Mouse (Mus musculus): ENCODE measurements around the gene Pgrmc2. TPM values are rescaled to one million over a fixed set of nuclear protein-coding genes. Genes with fewer than 3 reads are reported as not detected.

The Pgrmc2 gene
- polyA plus RNA-seq, 1 experiment from 2014 or later = 28.9 TPM

DNA sequence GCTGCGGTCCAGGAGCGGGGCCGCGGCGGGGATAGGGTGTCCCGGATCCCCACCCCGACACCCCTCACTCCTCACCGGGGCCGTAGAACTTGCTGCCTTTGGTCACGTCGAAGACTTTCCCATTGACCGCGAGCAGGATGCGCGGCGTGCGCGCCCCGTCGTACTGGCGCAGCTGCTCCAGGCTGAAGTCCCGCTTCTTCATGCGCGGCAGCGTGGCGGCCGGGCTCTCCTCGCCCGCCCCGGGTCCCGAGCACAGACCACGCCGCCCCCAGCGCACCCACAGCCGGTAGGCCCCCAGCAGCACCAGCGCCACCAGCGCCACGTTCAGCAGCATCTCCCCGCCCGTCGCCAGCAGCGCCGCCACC, 344 bp downstream of the Pgrmc2 start:
- peak overlapping the region; percentile 89 for H3K4me3 ChIP-seq (ENCODE audit: low read depth, low read length)
- no peak overlapping the region for H3K27ac ChIP-seq (ENCODE audit: low read depth, low read length)
- H3K4me1 ChIP-seq (replicated peaks; ENCODE audit: control insufficient read depth, insufficient read depth, low read length) = no peaks in the 10 kb centered on the region; the same call in 1 of the 2 replicates
- H3K9ac ChIP-seq (ENCODE audit: low read length) = peak overlapping the region; percentile 79
- H3K9me3 ChIP-seq (ENCODE audit: control insufficient read depth, low read length) = no peaks in the 10 kb centered on the region
- ATAC-seq (replicated peaks; ENCODE audit: low FRiP score) = peak; percentile 63
- no peaks in the 10 kb centered on the region for H3K27me3 ChIP-seq (ENCODE audit: control insufficient read depth, insufficient read depth, low read length)
- peak overlapping the region; percentile 78 for H3K4me2 ChIP-seq (ENCODE audit: low read depth, low read length, severe bottlenecking)
- 0% methylated on average over 42 of the region's 43 CpGs for WGBS
- no peak for DNase-seq (ENCODE audit: low spot score)
- H3K36me3 ChIP-seq (ENCODE audit: control insufficient read depth, insufficient read depth, low read length) = no peaks in the 10 kb centered on the region

DNA sequence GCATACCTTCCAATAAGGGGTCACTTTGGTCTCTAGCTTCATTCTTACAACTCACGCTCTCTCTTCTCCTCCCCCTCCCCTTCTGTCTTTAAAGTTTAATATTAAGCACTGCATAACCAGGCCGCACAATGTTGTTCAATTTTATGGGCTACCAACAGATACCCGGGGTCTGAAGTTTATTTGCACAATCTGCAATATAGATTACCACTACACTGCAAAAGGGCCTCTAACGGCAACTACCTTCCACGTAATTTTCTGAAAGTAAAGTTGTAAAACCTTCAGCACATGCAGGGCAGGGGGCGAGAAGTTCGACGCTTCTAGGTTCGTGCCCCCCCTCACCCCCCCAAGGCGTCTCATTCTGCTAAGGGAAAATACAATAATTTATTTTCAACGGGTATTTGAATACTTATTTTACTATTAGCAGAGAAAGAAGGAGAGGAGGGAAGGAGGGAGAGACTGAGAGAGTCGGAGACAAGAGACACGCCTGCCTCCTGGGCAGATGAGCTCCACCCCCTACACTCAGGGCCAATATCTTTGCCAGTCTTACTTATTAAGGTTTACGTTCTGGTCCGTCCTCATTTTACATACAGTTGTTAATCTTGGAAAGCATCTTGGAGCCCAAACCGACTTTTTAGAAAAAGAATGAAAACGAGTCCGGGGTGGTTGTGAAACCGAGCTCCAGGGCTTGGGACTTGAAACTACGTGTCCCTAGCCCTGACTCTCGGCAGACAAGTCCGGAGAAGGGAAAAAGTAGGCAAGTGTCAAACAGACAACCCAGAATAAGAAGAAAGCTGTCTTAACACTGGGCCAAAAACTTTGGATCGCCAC, 1.2 kb downstream of the Pgrmc2 start:
- Histone ChIP-seq H3K36me3 (ENCODE audit: control insufficient read depth, insufficient read depth, low read length) (no peaks in the 10 kb centered on the region), H3K9ac (ENCODE audit: low read length) (peak overlapping the region; percentile 79), H3K27ac (ENCODE audit: low read depth, low read length) (no peak overlapping the region), H3K4me1 (replicated peaks; ENCODE audit: control insufficient read depth, insufficient read depth, low read length) (no peaks in the 10 kb centered on the region; the same call in 1 of the 2 replicates), H3K27me3 (ENCODE audit: control insufficient read depth, insufficient read depth, low read length) (no peaks in the 10 kb centered on the region), H3K9me3 (ENCODE audit: control insufficient read depth, low read length) (no peaks in the 10 kb centered on the region), H3K4me3 (ENCODE audit: low read depth, low read length) (peak overlapping the region; percentile 89), H3K4me2 (ENCODE audit: low read depth, low read length, severe bottlenecking) (peak overlapping the region; percentile 78)
- WGBS = 3% methylated on average over 23 of the region's 23 CpGs
- DNase-seq (ENCODE audit: low spot score) (no peak), ATAC-seq (replicated peaks; ENCODE audit: low FRiP score) (no peak)

DNA sequence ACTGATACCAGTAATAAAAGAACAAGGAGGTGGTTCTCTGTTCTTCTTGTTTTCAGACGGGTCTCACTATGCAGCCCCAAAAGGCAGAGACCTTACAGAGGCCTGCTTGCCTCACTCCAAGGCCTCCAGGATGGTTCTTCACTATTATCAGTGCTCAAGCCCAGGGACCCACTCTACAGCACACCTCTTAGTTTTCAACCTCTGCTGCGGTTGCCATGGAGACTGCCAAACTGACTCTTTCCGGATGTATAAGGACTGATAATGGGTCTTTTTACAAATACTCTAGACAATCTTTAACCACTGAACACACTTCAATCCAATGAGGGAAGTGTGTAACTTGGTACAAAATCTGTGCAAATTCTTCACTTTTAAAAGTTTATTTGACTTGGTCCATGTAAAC, 2.1 kb downstream of the Pgrmc2 start:
- no peak overlapping the region for H3K4me2 ChIP-seq (ENCODE audit: low read depth, low read length, severe bottlenecking)
- H3K4me3 ChIP-seq (ENCODE audit: low read depth, low read length) = no peak overlapping the region
- no peaks in the 10 kb centered on the region for H3K27me3 ChIP-seq (ENCODE audit: control insufficient read depth, insufficient read depth, low read length)
- H3K9me3 ChIP-seq (ENCODE audit: control insufficient read depth, low read length) = no peaks in the 10 kb centered on the region
- no peaks in the 10 kb centered on the region for H3K36me3 ChIP-seq (ENCODE audit: control insufficient read depth, insufficient read depth, low read length)
- no peak for ATAC-seq (replicated peaks; ENCODE audit: low FRiP score)
- H3K9ac ChIP-seq (ENCODE audit: low read length) = no peak overlapping the region
- no peak overlapping the region for H3K27ac ChIP-seq (ENCODE audit: low read depth, low read length)
- no peak for DNase-seq (ENCODE audit: low spot score)
- H3K4me1 ChIP-seq (replicated peaks; ENCODE audit: control insufficient read depth, insufficient read depth, low read length) = no peaks in the 10 kb centered on the region; the same call in 1 of the 2 replicates
- WGBS = 45% methylated on average over 3 of the region's 3 CpGs

DNA sequence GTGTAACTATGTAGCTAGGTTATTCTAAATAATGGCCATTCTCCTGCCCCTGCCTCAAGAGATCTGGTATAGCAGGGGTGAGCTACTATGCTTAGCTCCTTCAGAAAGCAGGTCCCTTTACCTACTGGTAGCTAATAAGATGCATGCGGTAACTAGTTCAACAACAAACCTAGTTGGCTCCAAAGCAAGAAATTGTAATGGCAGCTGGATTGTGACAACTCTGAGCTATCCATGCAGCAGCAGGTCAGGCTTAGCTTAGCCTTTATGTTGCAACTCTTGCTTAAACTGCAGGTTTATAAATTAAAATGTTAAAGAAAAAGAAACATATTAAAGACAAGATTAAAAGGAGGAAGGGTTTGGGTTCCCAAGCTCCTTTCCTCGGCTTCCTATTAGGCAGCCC, 4.2 kb downstream of the Pgrmc2 start:
- 98% methylated on average over 2 of the region's 2 CpGs for WGBS
- H3K4me1 ChIP-seq (replicated peaks; ENCODE audit: control insufficient read depth, insufficient read depth, low read length) = no peaks in the 10 kb centered on the region; the same call in 1 of the 2 replicates

DNA sequence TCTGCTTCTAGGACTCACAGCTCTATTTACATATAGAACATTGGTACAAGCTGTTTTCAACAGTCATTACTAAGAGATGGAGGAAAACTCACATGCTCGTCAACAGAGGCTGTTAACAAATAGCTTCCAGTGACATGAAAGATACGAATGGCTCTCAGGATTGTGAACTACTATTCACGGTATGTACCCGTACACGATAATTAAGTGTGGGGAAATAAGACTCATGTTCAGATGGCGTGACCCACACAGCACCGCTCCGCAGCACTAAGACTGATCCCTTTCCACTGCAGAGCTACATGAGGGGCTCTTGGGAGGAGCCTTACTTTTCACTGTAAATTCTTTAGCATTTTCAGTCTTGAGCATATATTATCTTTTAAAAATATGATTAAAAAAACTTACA, 7.5 kb downstream of the Pgrmc2 start:
- H3K36me3 ChIP-seq (ENCODE audit: control insufficient read depth, insufficient read depth, low read length) = no peaks in the 10 kb centered on the region
- H3K4me3 ChIP-seq (ENCODE audit: low read depth, low read length) = no peak overlapping the region
- no peak overlapping the region for H3K27ac ChIP-seq (ENCODE audit: low read depth, low read length)
- no peaks in the 10 kb centered on the region for H3K27me3 ChIP-seq (ENCODE audit: control insufficient read depth, insufficient read depth, low read length)
- DNase-seq (ENCODE audit: low spot score) (no peak), ATAC-seq (replicated peaks; ENCODE audit: low FRiP score) (no peak)
- no peak overlapping the region for H3K4me2 ChIP-seq (ENCODE audit: low read depth, low read length, severe bottlenecking)
- WGBS = 92% methylated on average over 8 of the region's 8 CpGs
- no peak overlapping the region for H3K9ac ChIP-seq (ENCODE audit: low read length)
- H3K4me1 ChIP-seq (replicated peaks; ENCODE audit: control insufficient read depth, insufficient read depth, low read length) = no peaks in the 10 kb centered on the region
- no peaks in the 10 kb centered on the region for H3K9me3 ChIP-seq (ENCODE audit: control insufficient read depth, low read length)

More for the DNA sequence above, 4.2 kb downstream of the Pgrmc2 start:
- H3K36me3 ChIP-seq (ENCODE audit: control insufficient read depth, insufficient read depth, low read length) = no peaks in the 10 kb centered on the region
- ATAC-seq (replicated peaks; ENCODE audit: low FRiP score) (no peak), DNase-seq (ENCODE audit: low spot score) (no peak)
- no peak overlapping the region for H3K27ac ChIP-seq (ENCODE audit: low read depth, low read length)
- H3K9me3 ChIP-seq (ENCODE audit: control insufficient read depth, low read length) = no peaks in the 10 kb centered on the region
- H3K27me3 ChIP-seq (ENCODE audit: control insufficient read depth, insufficient read depth, low read length) = no peaks in the 10 kb centered on the region
- H3K4me2 ChIP-seq (ENCODE audit: low read depth, low read length, severe bottlenecking) = no peak overlapping the region
- H3K4me3 ChIP-seq (ENCODE audit: low read depth, low read length) = no peak overlapping the region
- H3K9ac ChIP-seq (ENCODE audit: low read length) = no peak overlapping the region

DNA sequence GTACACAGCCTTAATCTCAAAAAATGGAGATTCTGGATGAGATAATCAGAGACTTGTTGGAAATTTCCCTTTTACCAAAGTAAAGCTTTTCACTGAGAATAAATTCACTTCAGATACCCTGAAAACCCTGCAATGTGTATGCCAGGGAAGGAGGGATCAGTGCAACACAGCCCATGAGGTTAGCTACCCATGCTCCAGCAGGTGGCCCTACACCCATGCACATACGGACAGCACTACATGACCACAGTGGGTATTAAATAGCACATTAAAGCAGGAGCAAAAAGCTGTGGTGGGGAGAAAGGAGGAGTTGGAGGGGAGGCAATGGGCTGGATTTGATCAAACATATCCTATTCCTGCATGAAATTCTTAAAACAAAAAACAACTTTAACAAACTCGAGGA, 12.3 kb downstream of the Pgrmc2 start:
- no peaks in the 10 kb centered on the region for H3K9me3 ChIP-seq (ENCODE audit: control insufficient read depth, low read length)
- no peak overlapping the region for H3K4me3 ChIP-seq (ENCODE audit: low read depth, low read length)
- H3K9ac ChIP-seq (ENCODE audit: low read length) = no peak overlapping the region
- DNase-seq (ENCODE audit: low spot score) (no peak), ATAC-seq (replicated peaks; ENCODE audit: low FRiP score) (no peak)
- no peaks in the 10 kb centered on the region for H3K36me3 ChIP-seq (ENCODE audit: control insufficient read depth, insufficient read depth, low read length)
- H3K27me3 ChIP-seq (ENCODE audit: control insufficient read depth, insufficient read depth, low read length) = no peaks in the 10 kb centered on the region
- H3K27ac ChIP-seq (ENCODE audit: low read depth, low read length) = no peak overlapping the region
- H3K4me2 ChIP-seq (ENCODE audit: low read depth, low read length, severe bottlenecking) = no peak overlapping the region
- H3K4me1 ChIP-seq (replicated peaks; ENCODE audit: control insufficient read depth, insufficient read depth, low read length) = no peaks in the 10 kb centered on the region
- 78% methylated on average over 2 of the region's 2 CpGs for WGBS

DNA sequence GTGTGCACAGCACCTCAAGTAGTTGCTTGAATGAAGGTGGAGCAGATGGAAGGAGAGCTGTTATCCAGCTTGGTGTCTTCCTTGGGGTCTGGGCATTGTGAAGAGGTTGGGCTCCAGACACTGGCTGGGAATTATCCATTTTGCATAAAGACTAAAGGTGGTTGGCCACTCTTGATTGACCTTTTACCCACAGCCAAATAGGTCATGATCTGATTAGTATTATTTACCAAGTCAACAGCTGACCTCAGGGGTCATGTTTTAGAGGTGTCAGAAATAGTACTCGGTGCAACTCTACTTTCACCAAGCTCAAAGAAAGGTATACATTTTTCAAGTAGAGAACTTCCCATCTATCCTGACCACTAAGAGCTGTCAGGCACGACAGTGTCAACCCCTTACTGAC, 17.5 kb downstream of the Pgrmc2 start:
- Histone ChIP-seq H3K9me3 (ENCODE audit: control insufficient read depth, low read length) (no peaks in the 10 kb centered on the region), H3K4me2 (ENCODE audit: low read depth, low read length, severe bottlenecking) (no peak overlapping the region), H3K4me1 (replicated peaks; ENCODE audit: control insufficient read depth, insufficient read depth, low read length) (no peaks in the 10 kb centered on the region), H3K27me3 (ENCODE audit: control insufficient read depth, insufficient read depth, low read length) (no peaks in the 10 kb centered on the region), H3K36me3 (ENCODE audit: control insufficient read depth, insufficient read depth, low read length) (no peaks in the 10 kb centered on the region), H3K9ac (ENCODE audit: low read length) (no peak overlapping the region), H3K27ac (ENCODE audit: low read depth, low read length) (no peak overlapping the region), H3K4me3 (ENCODE audit: low read depth, low read length) (no peak overlapping the region)
- WGBS = 87% methylated on average over 2 of the region's 2 CpGs
- DNase-seq (ENCODE audit: low spot score) (no peak), ATAC-seq (replicated peaks; ENCODE audit: low FRiP score) (no peak)

DNA sequence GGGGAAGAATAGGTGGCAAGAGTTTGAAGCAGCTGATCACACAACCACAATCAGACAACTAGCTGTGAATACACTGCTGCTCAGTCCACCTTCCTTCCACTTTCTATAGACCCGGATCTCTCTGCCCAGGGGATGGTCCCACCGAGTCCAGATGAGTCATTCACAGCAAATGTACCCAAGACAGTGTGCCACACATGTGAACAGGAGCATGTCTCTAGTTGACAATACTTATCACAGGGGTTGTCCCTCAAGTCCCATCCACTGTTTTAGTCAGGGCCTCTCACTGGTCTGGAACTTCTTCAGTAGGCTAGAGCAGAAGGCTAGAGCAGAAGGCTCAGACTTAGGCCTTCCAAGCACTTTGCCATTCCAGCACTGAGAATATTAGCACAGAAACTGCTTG, 20.1 kb downstream of the Pgrmc2 start:
- DNase-seq (ENCODE audit: low spot score) = no peak
- Histone ChIP-seq H3K36me3 (ENCODE audit: control insufficient read depth, insufficient read depth, low read length) (no peaks in the 10 kb centered on the region), H3K4me1 (replicated peaks; ENCODE audit: control insufficient read depth, insufficient read depth, low read length) (no peaks in the 10 kb centered on the region), H3K27me3 (ENCODE audit: control insufficient read depth, insufficient read depth, low read length) (no peaks in the 10 kb centered on the region), H3K9ac (ENCODE audit: low read length) (no peak overlapping the region), H3K27ac (ENCODE audit: low read depth, low read length) (no peak overlapping the region), H3K4me2 (ENCODE audit: low read depth, low read length, severe bottlenecking) (no peak overlapping the region), H3K4me3 (ENCODE audit: low read depth, low read length) (no peak overlapping the region), H3K9me3 (ENCODE audit: control insufficient read depth, low read length) (no peaks in the 10 kb centered on the region)
- ATAC-seq (replicated peaks; ENCODE audit: low FRiP score) = no peak
- WGBS = 96% methylated on average over 2 of the region's 2 CpGs

All from forebrain, embryonic 11.5 days (tissue).